Mouse (Mus musculus) small intestine, adult 2 months (tissue): Measurements from ENCODE around the gene P2rx4. TPM values are rescaled to one million over a fixed set of nuclear protein-coding genes. Genes with fewer than 3 reads are reported as not detected.
"Not testable (repeated sequence)": the region's sequence is repeated elsewhere in the genome, so short reads cannot be mapped to it uniquely, and the experiment has no call there.

Experiments
- H3K27ac ChIP-seq: fragments of 200-500 bp; 2 replicates; pipeline ENCODE4 v1.5.1; 2012; ENCODE audit warnings: low read depth, low read length, control low read depth, inconsistent platforms; ENCODE audit not compliant: insufficient read depth
- H3K27me3 ChIP-seq: fragments of 200-500 bp; 2 replicates; pipeline ENCODE4 v1.6.1; 2012; ENCODE audit warnings: mild to moderate bottlenecking, moderate library complexity, low read length, inconsistent platforms; ENCODE audit not compliant: control insufficient read depth, insufficient read depth
- H3K36me3 ChIP-seq: fragments of 200-500 bp; 2 replicates; pipeline ENCODE4 v1.6.1; 2012; ENCODE audit warnings: mild to moderate bottlenecking, low read length, control low read depth, inconsistent platforms; ENCODE audit not compliant: control insufficient read depth, insufficient read depth
- H3K4me1 ChIP-seq: fragments of 200-500 bp; 2 replicates; pipeline ENCODE4 v1.6.1; 2012; ENCODE audit warnings: low read length, inconsistent platforms, mixed read lengths; ENCODE audit not compliant: control insufficient read depth, insufficient read depth, insufficient read length
- H3K4me3 ChIP-seq: fragments of 200-500 bp; 2 replicates; pipeline ENCODE4 v1.5.1; 2012; ENCODE audit warnings: low read depth, mild to moderate bottlenecking, control low read depth, inconsistent platforms, low read length, moderate library complexity
- CTCF ChIP-seq: fragments of 200-500 bp; IDR thresholded peaks from 2 replicates; pipeline ENCODE4 v1.5.1; 2012; ENCODE audit warnings: low read depth, mild to moderate bottlenecking, control low read depth, inconsistent platforms, low read length, moderate library complexity, mixed read lengths; ENCODE audit not compliant: insufficient replicate concordance, insufficient read length; ENCODE audit errors: extremely low read depth
- POLR2A ChIP-seq: fragments of 200-500 bp; IDR thresholded peaks from 2 replicates; pipeline ENCODE4 v1.6.1; 2012; ENCODE audit warnings: low read depth, mild to moderate bottlenecking, control low read depth, inconsistent platforms, low read length, moderate library complexity
- WGBS: fragments of 180-500 bp; shearing (Covaris S2); methylation state at CpG from one replicate; pipeline ENCODE4 v1.1.7; 2018; 5-methylcytosine and 5-hydroxymethylcytosine counted together
- polyA plus RNA-seq: library from polyadenylated mRNA; depleted of rRNA; stranded (reverse); fragments of >200 nt; gene quantifications from 2 replicates; pipeline ENCODE4 v1.2.3, GENCODE M21; 2012; rRNA removed

P2rx4 gene
- 26.6 and 61.9 TPM in 2 replicates for polyA plus RNA-seq

- WGBS, result 1% methylated on average over 66 of the region's 66 CpGs
Observed at GRCm38 (mm10) chr5:122707276-122708181, at the start of gene P2rx4. Gene P2rx4 (plus strand): TSS chr5:122707544.

GRCm38 (mm10) chr5:122662501-122662900 lies 44.8 kb upstream of the P2rx4 start:
- H3K4me3 ChIP-seq, result no peak overlapping the region
- no peak overlapping the region for H3K27ac ChIP-seq
- 0 out of 2 replicates have a peak, but pooled peaks cover 2% of the 10 kb centered on the region for H3K4me1 ChIP-seq
- 67% methylated on average over 6 of the region's 6 CpGs for WGBS
- H3K36me3 ChIP-seq, result no peaks in the 10 kb centered on the region
- H3K27me3 ChIP-seq, result no peaks in the 10 kb centered on the region
- TF ChIP-seq CTCF (no peak), POLR2A (no peak)

More at GRCm38 (mm10) chr5:122707276-122708181, at the start of gene P2rx4:
- H3K36me3 ChIP-seq, result no peaks in the 10 kb centered on the region
- H3K27ac ChIP-seq, result peak within 1 kb of the TSS; percentile 67
- no peaks in the 10 kb centered on the region for H3K27me3 ChIP-seq
- H3K4me3 ChIP-seq, result peak within 1 kb of the TSS; percentile 66
- H3K4me1 ChIP-seq, result peaks cover 4% of the 10 kb centered on the region; the same call in 1 of the 2 replicates
- TF ChIP-seq CTCF (0 out of 2 replicates have a peak, but pooled peaks have one; percentile 5), POLR2A (peak; percentile 68)

- Histone ChIP-seq H3K4me1 (0 out of 2 replicates have a peak, but pooled peaks cover 2% of the 10 kb centered on the region), H3K36me3 (no peaks in the 10 kb centered on the region), H3K27me3 (no peaks in the 10 kb centered on the region), H3K27ac (no peak overlapping the region), H3K4me3 (no peak overlapping the region)
- WGBS, result 51% methylated on average over 5 of the region's 5 CpGs
- TF ChIP-seq POLR2A (no peak), CTCF (no peak)
Observed at GRCm38 (mm10) chr5:122665036-122665435, 42.3 kb upstream of the P2rx4 start.

GRCm38 (mm10) chr5:122668981-122669897 lies 38.1 kb upstream of the P2rx4 start:
- Histone ChIP-seq H3K27ac (peak overlapping the region; percentile 53; the same call in 1 of the 2 replicates), H3K4me3 (no peak overlapping the region), H3K36me3 (no peaks in the 10 kb centered on the region), H3K27me3 (no peaks in the 10 kb centered on the region), H3K4me1 (no peaks in the 10 kb centered on the region)
- TF ChIP-seq CTCF (no peak), POLR2A (no peak)
- 60% methylated on average over 15 of the region's 15 CpGs for WGBS

GRCm38 (mm10) chr5:122671641-122672040 lies 35.7 kb upstream of the P2rx4 start:
- whole genome bisulfite sequencing, result 71% methylated on average over 7 of the region's 7 CpGs
- H3K4me1 ChIP-seq, H3K27ac ChIP-seq, H3K36me3 ChIP-seq, H3K4me3 ChIP-seq, H3K27me3 ChIP-seq: not testable (repeated sequence)

GRCm38 (mm10) chr5:122672298-122672697 lies 35.0 kb upstream of the P2rx4 start:
- Histone ChIP-seq H3K27me3 (no peaks in the 10 kb centered on the region), H3K4me3 (no peak overlapping the region), H3K4me1 (no peaks in the 10 kb centered on the region), H3K36me3 (no peaks in the 10 kb centered on the region), H3K27ac (no peak overlapping the region)
- 94% methylated on average over 5 of the region's 5 CpGs for WGBS
- no peak for TF ChIP-seq CTCF
- no peak for TF ChIP-seq POLR2A

- no peaks in the 10 kb centered on the region for H3K36me3 ChIP-seq
- H3K4me1 ChIP-seq, result no peaks in the 10 kb centered on the region
- H3K4me3 ChIP-seq, result no peak overlapping the region
- H3K27me3 ChIP-seq, result no peaks in the 10 kb centered on the region
- H3K27ac ChIP-seq, result no peak overlapping the region
- TF ChIP-seq CTCF (no peak), POLR2A (no peak)
- WGBS, result 83% methylated on average over 8 of the region's 8 CpGs
Observed at GRCm38 (mm10) chr5:122676002-122676401, 31.3 kb upstream of the P2rx4 start.
